Mouse (Mus musculus) CH12.LX (cell line): Measurements from ENCODE around the gene Gm20388. TPM values are rescaled to one million over a fixed set of nuclear protein-coding genes. Genes with fewer than 3 reads are reported as not detected.

ENCODE experiments used
- DNase-seq: peaks from one replicate; pipeline ENCODE4 v3.0.0-alpha.2; 2013; ENCODE audit errors: extremely low read depth
- H3K27ac ChIP-seq: 2 replicates; pipeline ENCODE4 v1.5.1; 2012; ENCODE audit warnings: low read depth, mild to moderate bottlenecking, control low read depth, moderate library complexity; ENCODE audit not compliant: insufficient read depth
- H3K27me3 ChIP-seq: replicated peaks from 2 replicates; pipeline ENCODE3; 2012; ENCODE audit warnings: inconsistent platforms
- H3K36me3 ChIP-seq, 2 experiments: replicated peaks in 1 of 2; 2 replicates each; pipeline versions ENCODE3 to v1.6.1; 2012; ENCODE audit warnings: inconsistent platforms in 1 of 2, low read length in 1 of 2, mild to moderate bottlenecking in 1 of 2, mixed read lengths in 1 of 2, moderate library complexity in 1 of 2; ENCODE audit not compliant: control insufficient read depth in 1 of 2, insufficient read depth in 1 of 2
- H3K4me1 ChIP-seq, 2 experiments: 2 replicates each; pipeline ENCODE4 v1.6.1; 2012; ENCODE audit warnings: inconsistent platforms in 1 of 2, moderate library complexity in 1 of 2; ENCODE audit not compliant: insufficient read depth in 2 of 2, control insufficient read depth in 1 of 2
- H3K4me2 ChIP-seq: 2 replicates; pipeline ENCODE4 v1.6.1; 2012; ENCODE audit warnings: low read depth, mild to moderate bottlenecking, control low read depth; ENCODE audit not compliant: poor library complexity, insufficient read depth, severe bottlenecking
- H3K4me3 ChIP-seq, 3 experiments: fragments of 150-350 bp in 1 of 3; sonication (generic) in 1 of 3; replicated peaks in 1 of 3; 2 replicates each; pipeline versions ENCODE3 to v1.5.1; 2011 to 2012; ENCODE audit warnings: low read depth in 2 of 3, low read length in 2 of 3, mild to moderate bottlenecking in 2 of 3, moderate library complexity in 2 of 3, control low read depth in 1 of 3, improper control_type of control experiment in 1 of 3, inconsistent platforms in 1 of 3, mixed read lengths in 1 of 3; ENCODE audit not compliant: poor library complexity in 1 of 3
- H3K79me2 ChIP-seq: replicated peaks from 2 replicates; pipeline ENCODE4 v1.6.1; 2012; ENCODE audit warnings: mild to moderate bottlenecking, moderate library complexity; ENCODE audit not compliant: control insufficient read depth, poor library complexity, insufficient read depth, severe bottlenecking; ENCODE audit errors: extremely low read depth
- H3K9ac ChIP-seq: 2 replicates; pipeline ENCODE4 v1.6.1; 2012; ENCODE audit warnings: low read depth, mild to moderate bottlenecking, control low read depth, moderate library complexity; ENCODE audit not compliant: insufficient read depth
- H3K9me3 ChIP-seq: replicated peaks from 2 replicates; pipeline ENCODE3; 2012; ENCODE audit warnings: low read length, inconsistent platforms, mixed read lengths
- BHLHE40 ChIP-seq: IDR thresholded peaks from 2 replicates; pipeline ENCODE4 v1.6.1; 2011; ENCODE audit warnings: mild to moderate bottlenecking, low read depth, low read length, improper control_type of control experiment
- CHD2 ChIP-seq: IDR thresholded peaks from 2 replicates; pipeline ENCODE4 v1.6.1; 2011; ENCODE audit warnings: low read length, improper control_type of control experiment
- CTCF ChIP-seq, 2 experiments: IDR thresholded peaks in 1 of 2; conservative IDR thresholded peaks in 1 of 2; 2 replicates each; pipeline ENCODE4 v1.5.1; 2011 to 2012; ENCODE audit warnings: low read depth in 2 of 2, low read length in 2 of 2, improper control_type of control experiment in 1 of 2, inconsistent platforms in 1 of 2, mild to moderate bottlenecking in 1 of 2, moderate library complexity in 1 of 2
- E2F4 ChIP-seq: IDR thresholded peaks from 2 replicates; pipeline ENCODE4 v1.6.1; 2011; ENCODE audit warnings: low read depth, low read length, improper control_type of control experiment; ENCODE audit not compliant: insufficient replicate concordance
- ELF1 ChIP-seq: IDR thresholded peaks from 2 replicates; pipeline ENCODE4 v1.6.1; 2014; ENCODE audit warnings: low read depth, mild to moderate bottlenecking, inconsistent platforms, low read length, improper control_type of control experiment
- ETS1 ChIP-seq: conservative IDR thresholded peaks from 2 replicates; pipeline ENCODE4 v1.6.1; 2012; ENCODE audit warnings: low read depth, mild to moderate bottlenecking, inconsistent platforms, low read length, improper control_type of control experiment, moderate library complexity
- GABPA ChIP-seq: IDR thresholded peaks from 2 replicates; pipeline ENCODE4 v1.6.1; 2012; ENCODE audit warnings: low read depth, low read length, improper control_type of control experiment, inconsistent platforms; ENCODE audit not compliant: insufficient replicate concordance
- HCFC1 ChIP-seq: IDR thresholded peaks from 2 replicates; pipeline ENCODE4 v1.6.1; 2012; ENCODE audit warnings: low read depth, mild to moderate bottlenecking, inconsistent platforms, low read length, improper control_type of control experiment
- IRF4 ChIP-seq: IDR thresholded peaks from 2 replicates; pipeline ENCODE4 v1.6.1; 2014; ENCODE audit warnings: low read depth, mild to moderate bottlenecking, inconsistent platforms, low read length, improper control_type of control experiment
- JUN ChIP-seq: IDR thresholded peaks from 2 replicates; pipeline ENCODE4 v1.6.1; 2011; ENCODE audit warnings: low read depth, mild to moderate bottlenecking, low read length, improper control_type of control experiment, moderate library complexity; ENCODE audit not compliant: insufficient read depth
- MAX ChIP-seq: IDR thresholded peaks from 2 replicates; pipeline ENCODE4 v1.6.1; 2011; ENCODE audit warnings: low read length, improper control_type of control experiment
- MYC ChIP-seq: IDR thresholded peaks from 2 replicates; pipeline ENCODE4 v1.6.1; 2011; ENCODE audit warnings: low read depth, mild to moderate bottlenecking, improper control_type of control experiment, low read length
- NELFE ChIP-seq: IDR thresholded peaks from 2 replicates; pipeline ENCODE4 v1.6.1; 2011; ENCODE audit warnings: low read depth, low read length, improper control_type of control experiment
- NRF1 ChIP-seq: IDR thresholded peaks from 2 replicates; pipeline ENCODE4 v1.6.1; 2014; ENCODE audit warnings: low read depth, mild to moderate bottlenecking, inconsistent platforms, low read length, improper control_type of control experiment, moderate library complexity
- POLR2A ChIP-seq: IDR thresholded peaks from 2 replicates; pipeline ENCODE4 v1.6.1; 2011; ENCODE audit warnings: low read depth, mild to moderate bottlenecking, improper control_type of control experiment, low read length
- RAD21 ChIP-seq: IDR thresholded peaks from 2 replicates; pipeline ENCODE4 v1.6.1; 2011; ENCODE audit warnings: low read depth, mild to moderate bottlenecking, low read length, improper control_type of control experiment, moderate library complexity
- RCOR1 ChIP-seq: conservative IDR thresholded peaks from 2 replicates; pipeline ENCODE4 v1.6.1; 2012; ENCODE audit warnings: low read depth, mild to moderate bottlenecking, inconsistent platforms, low read length, improper control_type of control experiment
- SIN3A ChIP-seq: IDR thresholded peaks from 2 replicates; pipeline ENCODE4 v1.6.1; 2012; ENCODE audit warnings: low read length, improper control_type of control experiment, inconsistent platforms
- SMC3 ChIP-seq: IDR thresholded peaks from 2 replicates; pipeline ENCODE4 v1.6.1; 2011; ENCODE audit warnings: low read depth, low read length, improper control_type of control experiment
- TCF12 ChIP-seq: IDR thresholded peaks from 2 replicates; pipeline ENCODE4 v1.6.1; 2014; ENCODE audit warnings: low read depth, mild to moderate bottlenecking, inconsistent platforms, low read length, improper control_type of control experiment
- ZC3H11A ChIP-seq: IDR thresholded peaks from 2 replicates; pipeline ENCODE4 v1.6.1; 2012; ENCODE audit warnings: low read depth, mild to moderate bottlenecking, inconsistent platforms, low read length, improper control_type of control experiment
- dilution Hi-C: fragments of 300-500 bp; cut with MboI; formaldehyde crosslinking; loops from 2 replicates; pipeline ENCODE4 v1.14.3; 2020; ENCODE audit warnings: low sequenced_read_pairs; ENCODE audit not compliant: extremely low pct_unique_long_range_greater_than_20kb, extremely low pct_ligation_motif_present
- in situ Hi-C: fragments of 300-500 bp; cut with MboI; formaldehyde crosslinking; loops from 3 replicates; pipeline ENCODE4 v1.14.3; 2019; ENCODE audit warnings: low sequenced_read_pairs, low pct_ligation_motif_present, low pct_unique_long_range_greater_than_20kb, mixed read lengths
- polyA plus RNA-seq: library from polyadenylated mRNA; unstranded; fragments of >175 nt; gene quantifications from 2 replicates; pipeline ENCODE4 v1.2.1, GENCODE M21; 2012; ENCODE audit warnings: low read depth; ENCODE audit not compliant: insufficient read length
- total RNA-seq, 2 experiments: library from RNA; depleted of rRNA; stranded (reverse); fragments of 300-350 nt in 1 of 2; fragments of >200 nt in 1 of 2; gene quantifications; 2 replicates each; pipeline ENCODE4 v1.2.3; 2012 to 2014

Gene Gm20388
- total and polyA plus RNA-seq, 3 experiments, result 14.8 to 26.3 (median 22.2) TPM

GRCm38 (mm10) chr8:124345098-124345497 is 4434.5 kb downstream of the Gm20388 start:
- DNase-seq, result no peak
- no peak overlapping the region for H3K4me3 ChIP-seq
- H3K27ac ChIP-seq, result no peak overlapping the region
- H3K9ac ChIP-seq, result no peak overlapping the region
- no peak overlapping the region for H3K4me2 ChIP-seq
- TF ChIP-seq TCF12 (no peak), E2F4 (no peak), NRF1 (no peak), HCFC1 (no peak), BHLHE40 (no peak), GABPA (no peak), RCOR1 (no peak), ZC3H11A (no peak), ETS1 (no peak), POLR2A (no peak), JUN (no peak), SMC3 (no peak)
- no peaks in the 10 kb centered on the region for H3K27me3 ChIP-seq
- H3K79me2 ChIP-seq, result no peaks in the 10 kb centered on the region
- dilution Hi-C loops, result no loop called here
- peaks cover 36 to 77% of the 10 kb centered on the region in 2 experiments for H3K4me1 ChIP-seq
- peaks cover 38 to 53% of the 10 kb centered on the region in 2 experiments for H3K36me3 ChIP-seq
- in situ Hi-C loops, result loop anchor here (5.0 kb wide), 1 partner anchor 293 kb away; no protein-coding TSS in a partner anchor
- no peaks in the 10 kb centered on the region for H3K9me3 ChIP-seq

- Histone ChIP-seq H3K27ac (no peak overlapping the region), H3K9ac (no peak overlapping the region), H3K4me3 (no peak overlapping the region), H3K4me2 (no peak overlapping the region), H3K36me3 (peaks cover 23 to 34% of the 10 kb centered on the region in 2 experiments), H3K27me3 (no peaks in the 10 kb centered on the region)
- peak; percentile 60 for DNase-seq
- TF ChIP-seq SMC3, result peak; percentile 95
- TF ChIP-seq IRF4, result peak; percentile 41; the same call in 1 of the 2 replicates
- TF ChIP-seq ZC3H11A, result peak; percentile 61
- no peak for TF ChIP-seq ELF1
- TF ChIP-seq NELFE, result no peak; the same call in 1 of the 2 replicates
- no peak for TF ChIP-seq SIN3A
- TF ChIP-seq MAX, result peak; percentile 47; the same call in 1 of the 2 replicates
- peak; percentile 89 for TF ChIP-seq CTCF (conservative IDR thresholded peaks at IDR 0.05 in 1 of 2, IDR thresholded peaks at IDR 0.05 in 1 of 2; ENCODE audit: low read depth in 2 of 2, low read length in 2 of 2)
- TF ChIP-seq MYC, result 0 out of 2 replicates have a peak, but pooled peaks have one; percentile 25
- TF ChIP-seq CHD2, result no peak
- TF ChIP-seq HCFC1, result no peak
- TF ChIP-seq NRF1, result no peak
- peak; percentile 73 for TF ChIP-seq RAD21
- TF ChIP-seq, all 38 proteins: peak for 7
- no peaks in the 10 kb centered on the region for H3K9me3 ChIP-seq
- H3K79me2 ChIP-seq, result no peaks in the 10 kb centered on the region
- peaks cover 36 to 76% of the 10 kb centered on the region in 2 experiments for H3K4me1 ChIP-seq
- in situ Hi-C loops, result loop anchor here (5.0 kb wide), 1 partner anchor 295 kb away; no protein-coding TSS in a partner anchor
- dilution Hi-C loops, result no loop called here
Measured at GRCm38 (mm10) chr8:124346852-124347523, 4436.3 kb downstream of the Gm20388 start.
